Mouse (Mus musculus) cerebellum, adult 9-10 months (tissue): ENCODE results near the gene Lats1.

Experiments
- DNase-seq: peaks from one replicate; pipeline ENCODE4 v3.0.0; 2022

Lats1 gene

DNA sequence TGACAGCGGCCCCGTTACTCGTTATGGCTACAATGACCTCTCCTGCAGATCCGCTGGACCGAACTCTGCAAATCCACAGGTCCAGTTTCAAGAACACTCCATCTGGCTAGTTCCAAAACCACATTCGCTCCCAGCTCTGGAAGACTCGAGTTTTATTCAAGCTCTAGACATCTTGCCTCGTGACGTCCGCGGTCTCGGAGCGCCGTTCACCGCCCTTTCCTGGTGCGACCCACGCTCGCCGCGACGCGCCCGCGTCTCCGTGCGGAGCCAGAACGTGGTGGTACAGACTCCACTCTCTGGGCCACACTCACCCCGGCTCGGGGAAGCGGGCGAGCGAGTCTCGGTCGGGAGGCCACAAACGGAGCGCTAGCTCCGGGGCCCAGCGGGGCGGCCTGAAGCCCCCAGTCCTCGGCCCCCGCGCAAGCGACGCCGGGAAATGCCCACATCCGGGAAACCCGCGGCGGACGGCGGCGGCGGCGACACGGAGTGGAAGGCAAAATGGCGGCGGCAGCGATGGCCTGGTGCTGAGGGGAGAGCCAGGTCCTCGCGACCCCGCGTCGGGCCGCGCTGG, at the start of gene Lats1, which contains the start of gene Pcmt1:
Lats1 (plus strand) TSS at position 484 of the 571 bp plus-strand sequence.
Pcmt1 (minus strand) TSS at position 406 of the 571 bp plus-strand sequence.
- DNase-seq = peak; percentile 75

DNA sequence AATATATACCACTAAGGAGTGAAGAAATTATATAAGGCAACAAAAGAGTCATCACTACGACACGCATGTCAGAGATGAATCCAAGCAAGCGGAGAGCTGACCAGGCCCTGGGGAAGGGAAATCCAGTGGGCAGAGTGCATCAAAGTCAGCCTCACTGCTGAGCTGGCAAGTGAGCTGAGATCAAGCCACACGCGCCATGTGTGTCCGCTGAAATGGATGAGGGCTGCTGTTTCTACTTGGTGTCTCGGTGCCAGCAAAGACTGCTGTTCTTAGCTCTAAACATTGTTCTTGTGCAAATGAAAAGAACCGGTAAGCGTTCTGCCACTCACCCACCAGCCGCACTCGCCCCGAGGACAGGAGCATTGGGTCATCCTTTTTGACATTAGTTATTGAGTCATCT, 40.6 kb upstream of the Lats1 start:
- no peak for DNase-seq

- no peak for DNase-seq
Observed at GRCm38 (mm10) chr10:7645911-7646310, 35.1 kb upstream of the Lats1 start.

DNA sequence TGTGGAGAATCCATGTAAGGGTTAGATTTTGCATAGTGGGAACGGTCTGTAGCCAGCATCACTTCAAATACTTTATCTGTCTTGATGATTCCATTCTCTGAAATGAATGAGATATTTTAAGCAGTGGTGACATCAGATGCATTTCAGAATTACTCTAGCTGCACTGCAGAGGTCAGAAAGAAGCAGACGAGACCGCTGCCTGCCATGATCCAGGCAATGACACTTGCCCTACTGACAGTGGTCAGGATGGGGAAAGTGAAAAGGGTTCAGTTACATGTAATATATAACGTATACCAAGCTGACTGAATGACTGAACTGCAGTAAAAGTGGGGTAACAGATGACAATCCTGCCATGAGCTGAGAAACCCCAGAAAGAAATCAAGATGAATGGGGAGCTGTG, 32.0 kb upstream of the Lats1 start:
- DNase-seq = no peak

GRCm38 (mm10) chr10:7651057-7651456, 30.0 kb upstream of the Lats1 start:
- no peak for DNase-seq

- DNase-seq = no peak
Observed at GRCm38 (mm10) chr10:7662471-7663141, 18.4 kb upstream of the Lats1 start.

DNA sequence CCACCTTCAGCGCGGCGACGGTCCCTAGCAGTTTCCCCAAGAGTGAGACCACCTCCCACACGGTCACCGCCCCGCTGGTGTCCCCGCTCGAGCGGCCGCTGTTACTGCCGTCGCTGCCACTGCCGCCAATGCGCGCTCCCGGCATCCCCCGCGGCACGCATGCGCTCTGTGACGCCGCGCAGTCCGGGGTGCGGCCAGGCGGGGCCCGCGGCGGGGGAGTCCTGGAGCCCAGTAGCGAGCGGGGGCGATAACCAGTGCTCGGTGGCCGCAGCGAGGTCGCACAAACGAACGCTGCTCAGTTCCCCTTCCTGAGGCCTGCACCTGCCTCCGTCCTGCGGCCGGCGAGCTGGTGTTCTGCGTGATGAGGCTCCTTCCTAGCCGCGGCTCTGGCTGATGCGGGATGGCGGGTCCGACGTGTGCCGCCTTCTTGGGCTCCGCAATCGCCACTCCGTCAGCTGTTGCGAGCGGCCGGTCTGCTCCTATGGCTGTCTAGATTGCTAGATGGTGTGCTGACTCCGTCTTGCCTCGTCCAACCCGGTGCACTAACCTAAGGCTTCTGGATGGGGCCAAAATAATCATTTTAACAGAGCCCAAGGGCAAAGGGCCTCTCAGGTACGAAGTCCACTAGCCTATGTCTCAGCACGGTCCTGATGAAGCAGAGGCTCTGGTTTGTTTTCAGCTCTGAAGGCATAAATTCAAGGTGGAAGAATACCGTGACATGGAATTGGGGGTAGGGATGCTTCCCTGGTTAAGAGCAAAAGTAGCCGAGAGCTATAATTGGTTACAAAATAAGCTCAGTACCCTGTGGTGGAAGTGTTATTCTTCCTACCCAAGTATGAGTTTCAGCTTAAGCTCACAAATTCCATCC, 17.6 kb upstream of the Lats1 start:
- peak; percentile 93 for DNase-seq

- DNase-seq = no peak
Observed at GRCm38 (mm10) chr10:7664027-7664526, 16.9 kb upstream of the Lats1 start.

DNA sequence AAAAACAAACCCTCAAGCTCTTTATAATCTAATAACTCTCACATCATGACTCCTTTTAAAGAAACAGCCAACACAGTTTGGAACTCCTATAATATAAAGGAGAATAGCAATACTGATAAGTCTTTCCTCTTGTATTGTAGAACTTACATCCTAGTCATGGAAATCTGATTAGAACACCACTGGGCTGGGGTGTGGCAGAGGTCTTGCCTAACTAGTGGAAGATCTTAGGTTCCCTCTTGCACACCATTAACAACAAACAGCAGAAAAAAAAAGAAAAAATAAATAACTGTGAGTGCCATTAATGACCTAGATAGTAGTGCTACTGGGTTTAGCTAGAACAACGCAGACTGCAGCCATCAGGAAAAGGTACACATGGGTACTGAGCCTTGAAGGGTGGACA, 16.1 kb upstream of the Lats1 start:
- DNase-seq = no peak

- peak; percentile 87 for DNase-seq
Observed at GRCm38 (mm10) chr10:7667342-7667802, 13.6 kb upstream of the Lats1 start, which contains the start of gene Nup43. Gene Nup43 (plus strand): TSS chr10:7667503.

GRCm38 (mm10) chr10:7673673-7674072, 7.3 kb upstream of the Lats1 start:
- DNase-seq = no peak

DNA sequence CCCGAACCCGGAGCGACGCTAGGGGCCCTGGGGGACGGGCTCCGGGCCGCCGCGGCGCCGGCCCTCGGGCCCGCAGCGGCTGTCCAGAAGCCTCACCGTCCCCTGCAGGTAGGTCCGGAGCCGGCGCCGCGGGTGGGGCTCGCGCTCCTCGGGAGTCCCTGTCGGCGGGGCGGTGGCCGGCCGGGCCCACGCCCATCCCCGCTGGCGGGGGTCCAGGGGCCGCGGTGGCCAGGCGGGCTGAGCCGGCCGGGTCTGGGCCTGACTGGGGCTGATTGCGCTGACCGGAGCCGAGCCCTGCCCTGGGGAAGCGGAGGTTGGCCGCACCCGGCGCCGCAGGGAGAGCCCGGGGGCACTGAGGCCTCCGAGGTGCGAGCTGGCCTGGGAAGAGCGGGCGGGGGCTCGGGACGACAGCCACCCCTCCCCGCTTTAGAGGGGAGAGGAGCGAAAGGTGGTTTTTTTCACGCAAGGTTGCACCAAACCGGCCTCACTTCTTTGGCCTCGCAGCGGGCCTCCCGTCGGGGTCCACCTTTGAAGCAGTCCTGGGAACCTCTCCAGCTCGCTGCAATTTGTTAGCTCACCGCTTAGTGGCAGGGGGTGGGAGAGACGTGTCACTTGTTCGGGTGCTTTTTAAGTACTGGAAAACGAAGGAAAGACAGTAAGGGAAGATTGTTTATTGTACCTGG, 470 bp downstream of the Lats1 start:
- peak; percentile 70 for DNase-seq

- DNase-seq = no peak
Observed at GRCm38 (mm10) chr10:7682249-7682648, 1.2 kb downstream of the Lats1 start.

DNA sequence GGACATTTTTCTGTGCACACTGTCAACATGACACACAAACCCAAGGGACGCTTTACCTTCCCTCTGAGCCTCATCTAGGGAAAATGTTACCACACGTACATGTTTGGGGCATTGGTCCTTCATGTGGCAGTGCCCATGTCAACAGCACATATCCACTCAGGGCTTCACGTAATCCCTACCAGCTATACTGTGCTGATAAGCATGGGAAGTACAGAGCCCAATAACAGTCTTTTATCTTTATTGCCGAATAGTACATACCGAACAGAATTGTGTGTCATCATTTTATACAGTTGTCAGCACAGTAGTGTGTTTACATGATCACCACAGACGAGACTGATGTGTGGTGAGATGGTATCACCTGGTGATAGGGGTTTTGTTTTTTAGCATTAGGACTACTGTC, 5.9 kb downstream of the Lats1 start:
- DNase-seq = no peak

GRCm38 (mm10) chr10:7695286-7695685, 14.3 kb downstream of the Lats1 start:
- no peak for DNase-seq

DNA sequence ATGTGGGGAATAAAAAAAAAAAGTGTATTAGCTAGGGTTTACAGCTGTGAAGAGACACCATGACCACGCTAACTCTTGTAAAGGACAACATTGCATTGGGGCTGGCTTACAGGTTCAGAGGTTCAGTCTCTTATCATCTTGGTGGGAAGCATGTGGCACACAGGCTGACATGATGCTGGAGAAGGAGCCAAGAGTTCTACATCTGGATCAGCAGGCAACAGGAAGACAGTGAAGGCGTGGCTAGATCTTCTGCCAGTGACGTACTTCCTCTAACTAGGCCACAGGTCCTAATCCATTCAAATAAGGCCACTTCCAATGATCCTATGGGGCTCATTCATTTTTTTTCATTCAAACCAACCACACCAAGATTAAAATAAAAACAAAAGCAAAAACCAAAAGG, 19.1 kb downstream of the Lats1 start:
- no peak for DNase-seq

DNA sequence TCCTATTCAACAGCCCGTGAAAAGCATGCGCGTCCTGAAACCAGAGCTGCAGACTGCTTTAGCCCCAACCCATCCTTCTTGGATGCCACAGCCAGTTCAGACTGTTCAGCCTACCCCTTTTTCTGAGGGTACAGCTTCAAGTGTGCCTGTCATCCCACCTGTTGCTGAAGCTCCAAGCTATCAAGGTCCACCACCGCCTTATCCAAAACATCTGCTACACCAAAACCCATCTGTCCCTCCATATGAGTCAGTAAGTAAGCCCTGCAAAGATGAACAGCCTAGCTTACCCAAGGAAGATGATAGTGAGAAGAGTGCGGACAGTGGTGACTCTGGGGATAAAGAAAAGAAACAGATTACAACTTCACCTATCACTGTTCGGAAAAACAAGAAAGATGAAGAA, 21.6 kb downstream of the Lats1 start:
- no peak for DNase-seq

DNA sequence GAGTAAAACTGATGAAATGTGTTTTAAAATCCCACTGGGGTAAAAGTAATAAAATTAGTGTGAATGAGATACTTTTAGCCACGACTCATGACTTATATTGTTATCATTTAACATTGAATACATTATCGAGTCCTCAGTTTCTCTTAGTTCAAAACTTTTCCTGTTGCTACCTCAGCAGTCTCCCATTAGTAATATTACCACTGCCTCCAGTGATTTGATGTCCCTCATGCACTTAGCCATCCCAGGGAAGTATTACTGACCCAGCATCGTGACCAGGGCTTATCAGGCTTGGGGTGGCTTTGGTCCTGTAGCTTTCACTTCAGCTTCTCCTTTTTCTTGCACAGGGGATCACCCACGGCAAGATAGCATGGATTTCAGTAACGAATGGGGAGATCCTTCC, 29.1 kb downstream of the Lats1 start:
- no peak for DNase-seq

- DNase-seq = no peak
Observed at GRCm38 (mm10) chr10:7712506-7712905, 31.5 kb downstream of the Lats1 start.

- DNase-seq = no peak
Observed at GRCm38 (mm10) chr10:7715056-7715455, 34.0 kb downstream of the Lats1 start.

DNA sequence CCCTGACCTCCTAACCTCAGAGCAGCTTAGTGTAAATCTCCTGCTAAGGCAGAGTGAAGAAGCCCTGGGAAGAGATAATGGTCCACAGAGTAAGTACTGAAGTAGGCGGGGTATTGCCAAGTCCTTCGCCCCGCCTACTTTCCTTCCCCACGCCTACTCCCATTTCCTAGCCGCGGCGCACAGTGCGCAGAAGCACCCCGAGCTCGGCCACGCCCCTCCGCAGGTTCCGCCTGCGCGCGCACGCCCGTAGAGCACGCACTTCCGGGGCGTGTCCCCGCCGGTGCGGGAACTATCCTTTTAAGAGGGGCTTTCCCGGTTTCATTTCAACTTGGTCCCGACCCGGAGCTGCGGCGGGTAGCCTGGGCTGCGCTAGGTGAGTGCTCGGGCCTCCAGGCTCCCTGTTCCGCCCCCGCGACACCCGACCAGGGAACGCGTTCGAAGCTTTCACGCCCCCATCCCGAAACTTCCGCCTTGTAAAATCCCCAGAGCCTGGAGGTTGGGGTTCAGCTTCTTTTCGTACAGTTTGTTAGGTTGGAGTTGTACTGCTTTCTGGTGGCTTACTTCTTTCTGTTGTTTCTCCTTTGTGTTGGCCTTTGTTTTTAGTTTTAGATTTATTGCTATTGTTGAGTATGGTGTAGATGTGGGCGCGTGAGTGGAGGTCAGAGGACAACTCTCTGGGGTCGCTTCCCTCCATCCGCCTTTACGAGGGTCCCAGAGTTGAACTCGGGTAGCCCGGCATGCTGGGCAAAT, 44.9 kb downstream of the Lats1 start, which contains the start of gene Katna1:
Katna1 (plus strand) TSS at position 250 of the 750 bp plus-strand sequence.
- DNase-seq = peak; percentile 87

GRCm38 (mm10) chr10:7726501-7726812, 45.4 kb downstream of the Lats1 start:
- DNase-seq = no peak
